Mouse (Mus musculus): ENCODE results near the gene Ing2. TPM values are rescaled to one million over a fixed set of nuclear protein-coding genes. Genes with fewer than 3 reads are reported as not detected.

Gene Ing2
- total RNA-seq (2021) (1 to 10 TPM; 3.8 to 4.9 TPM), polyA plus RNA-seq (2012; rRNA removed) (2.6 and 3.1 TPM in 2 replicates)
- long read RNA-seq, transcript Ing2-201 (2 exons, 2,812 nt), result major isoform, 9 of 9 reads
- long read RNA-seq, partial matches to known transcripts, result 0 of 9 reads
- long read RNA-seq, other reads (novel, unspliced or antisense), result 0 of 9 reads

DNA sequence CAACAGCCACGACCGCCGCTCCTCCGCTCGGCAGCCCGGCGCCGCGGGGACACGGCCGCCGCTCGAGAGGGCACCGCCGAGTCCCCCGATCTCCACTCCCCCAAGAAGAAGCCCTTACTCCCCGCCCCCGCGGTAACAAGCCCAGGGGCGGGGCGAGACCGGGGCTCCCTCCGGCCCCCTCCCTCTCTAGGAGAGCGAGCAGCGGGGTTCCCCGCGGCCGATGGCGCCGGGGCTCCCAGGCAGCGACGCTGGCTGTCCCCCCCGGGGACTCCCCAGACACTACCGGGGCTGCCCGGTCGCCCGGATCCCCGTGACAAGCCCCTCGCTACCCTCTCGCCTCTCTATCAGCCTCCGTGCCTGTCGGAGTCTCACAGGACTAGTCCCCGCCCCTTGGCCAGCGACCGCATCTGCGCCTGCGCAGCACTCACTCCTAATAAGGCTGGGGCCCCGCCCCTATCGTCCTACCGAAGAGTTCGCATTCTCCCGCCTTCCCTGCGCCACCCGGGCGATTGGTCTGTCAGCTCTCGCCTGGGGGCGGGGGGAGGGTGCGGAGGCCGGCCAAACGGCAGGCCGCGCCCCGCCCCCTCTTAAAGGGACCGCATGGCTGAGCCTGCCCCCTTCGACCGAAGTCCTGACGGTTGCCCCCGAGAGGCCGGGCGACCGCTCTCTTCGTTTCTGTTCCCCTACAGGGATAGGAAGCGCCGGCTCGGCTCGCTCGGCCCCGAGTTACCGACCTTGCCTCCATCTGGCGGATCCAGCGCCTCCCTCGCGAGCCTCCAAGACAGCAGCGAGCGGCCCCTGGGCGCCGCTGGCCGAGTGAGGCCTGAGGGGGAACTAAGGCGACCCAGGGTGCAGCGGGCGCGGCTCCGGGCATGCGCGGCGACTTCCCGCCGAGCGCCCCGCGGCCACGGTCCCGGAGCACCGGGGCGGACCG is at the start of gene Ing2:
Gene Ing2 (minus strand): TSS at position 780 of the 934 bp plus-strand sequence.
- DNase-seq, result peak; percentile 100
- Histone ChIP-seq H3K4me1 (ENCODE audit: control insufficient read depth, insufficient read depth, low read length) (peaks cover 2% of the 10 kb centered on the region; the same call in 1 of the 2 replicates), H3K27me3 (ENCODE audit: control insufficient read depth, insufficient read depth, low read length) (no peaks in the 10 kb centered on the region), H3K9ac (ENCODE audit: low read depth, low read length) (peak within 1 kb of the TSS; percentile 88), H3K36me3 (ENCODE audit: control insufficient read depth, insufficient read depth, low read length) (no peaks in the 10 kb centered on the region), H3K27ac (peak within 1 kb of the TSS; percentile 96), H3K79me2 (replicated peaks; ENCODE audit: control insufficient read depth, insufficient read depth, low read length) (no peaks in the 10 kb centered on the region), H3K4me3 (peak within 1 kb of the TSS; percentile 99)
- peak; percentile 64 for TF ChIP-seq POLR2A (IDR thresholded peaks at IDR 0.05; ENCODE audit: insufficient read depth, low read depth, low read length)
- TF ChIP-seq CTCF (IDR thresholded peaks at IDR 0.05), result peak; percentile 25; the same call in 1 of the 2 replicates
- TF ChIP-seq EP300 (IDR thresholded peaks at IDR 0.05; ENCODE audit: insufficient read depth, low read depth, low read length), result no peak
- WGBS, result under 1% methylated on average over 97 of the region's 106 CpGs
- intact Hi-C loops (cut with DNase I), result loop anchor here (5.0 to 10.0 kb wide), 3 partner anchors 118 to 260 kb away; partner anchors contain the start of genes Rwdd4a and Trappc11

DNA sequence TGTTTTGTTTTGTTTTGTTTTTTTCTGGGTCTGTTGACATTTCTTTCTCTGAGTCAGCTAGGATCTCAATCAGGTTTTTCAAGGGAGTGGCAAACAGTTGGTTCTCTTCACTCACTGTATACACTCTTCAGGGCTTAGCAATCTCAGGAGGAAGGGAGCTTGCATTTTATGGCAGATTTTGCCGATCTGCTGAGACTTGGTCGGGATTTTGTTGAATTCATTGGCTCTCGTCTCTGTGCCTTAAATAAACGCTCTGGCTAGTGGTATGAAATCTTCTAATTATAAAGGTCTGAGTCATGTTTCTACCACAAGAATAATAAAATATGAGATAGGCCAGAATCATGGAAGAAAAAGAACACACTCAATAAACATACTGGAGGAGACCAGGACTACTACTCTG is 46.3 kb upstream of the Ing2 start:
- Histone ChIP-seq H3K27me3 (ENCODE audit: control insufficient read depth, insufficient read depth, low read length) (no peaks in the 10 kb centered on the region), H3K4me3 (no peak overlapping the region), H3K79me2 (replicated peaks; ENCODE audit: control insufficient read depth, insufficient read depth, low read length) (no peaks in the 10 kb centered on the region), H3K36me3 (ENCODE audit: control insufficient read depth, insufficient read depth, low read length) (no peaks in the 10 kb centered on the region), H3K9ac (ENCODE audit: low read depth, low read length) (no peak overlapping the region; the same call in 1 of the 2 replicates), H3K27ac (peak overlapping the region; percentile 20; the same call in 1 of the 2 replicates), H3K4me1 (ENCODE audit: control insufficient read depth, insufficient read depth, low read length) (no peaks in the 10 kb centered on the region)
- WGBS, result 31% methylated on average over 4 of the region's 4 CpGs
- intact Hi-C loops (cut with DNase I), result no loop called here
- TF ChIP-seq EP300 (IDR thresholded peaks at IDR 0.05; ENCODE audit: insufficient read depth, low read depth, low read length), result no peak
- TF ChIP-seq CTCF (IDR thresholded peaks at IDR 0.05), result no peak
- no peak for TF ChIP-seq POLR2A (IDR thresholded peaks at IDR 0.05; ENCODE audit: insufficient read depth, low read depth, low read length)
- DNase-seq, result no peak

DNA sequence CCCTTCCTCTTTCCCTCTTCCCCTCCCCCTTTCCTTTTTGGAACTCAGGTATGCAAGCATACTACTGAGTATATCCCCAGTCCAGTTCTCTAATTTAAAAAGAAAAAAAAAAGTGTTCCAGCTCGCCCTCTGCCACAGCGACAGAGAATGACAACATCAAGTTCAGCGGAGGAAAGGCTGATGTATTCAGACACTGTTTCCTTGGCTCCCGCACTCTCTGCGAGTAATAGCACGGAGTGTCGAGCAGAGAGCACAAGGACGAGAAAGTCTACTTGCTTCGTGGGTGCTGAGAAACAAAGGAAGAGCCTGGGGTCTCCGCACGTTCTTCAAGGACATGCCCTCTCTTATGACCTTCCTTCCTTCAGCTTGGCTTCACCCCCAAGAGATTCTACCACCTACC is 43.3 kb upstream of the Ing2 start:
- H3K27me3 ChIP-seq (ENCODE audit: control insufficient read depth, insufficient read depth, low read length), result no peaks in the 10 kb centered on the region
- no peaks in the 10 kb centered on the region for H3K36me3 ChIP-seq (ENCODE audit: control insufficient read depth, insufficient read depth, low read length)
- WGBS, result 18% methylated on average over 11 of the region's 11 CpGs

DNA sequence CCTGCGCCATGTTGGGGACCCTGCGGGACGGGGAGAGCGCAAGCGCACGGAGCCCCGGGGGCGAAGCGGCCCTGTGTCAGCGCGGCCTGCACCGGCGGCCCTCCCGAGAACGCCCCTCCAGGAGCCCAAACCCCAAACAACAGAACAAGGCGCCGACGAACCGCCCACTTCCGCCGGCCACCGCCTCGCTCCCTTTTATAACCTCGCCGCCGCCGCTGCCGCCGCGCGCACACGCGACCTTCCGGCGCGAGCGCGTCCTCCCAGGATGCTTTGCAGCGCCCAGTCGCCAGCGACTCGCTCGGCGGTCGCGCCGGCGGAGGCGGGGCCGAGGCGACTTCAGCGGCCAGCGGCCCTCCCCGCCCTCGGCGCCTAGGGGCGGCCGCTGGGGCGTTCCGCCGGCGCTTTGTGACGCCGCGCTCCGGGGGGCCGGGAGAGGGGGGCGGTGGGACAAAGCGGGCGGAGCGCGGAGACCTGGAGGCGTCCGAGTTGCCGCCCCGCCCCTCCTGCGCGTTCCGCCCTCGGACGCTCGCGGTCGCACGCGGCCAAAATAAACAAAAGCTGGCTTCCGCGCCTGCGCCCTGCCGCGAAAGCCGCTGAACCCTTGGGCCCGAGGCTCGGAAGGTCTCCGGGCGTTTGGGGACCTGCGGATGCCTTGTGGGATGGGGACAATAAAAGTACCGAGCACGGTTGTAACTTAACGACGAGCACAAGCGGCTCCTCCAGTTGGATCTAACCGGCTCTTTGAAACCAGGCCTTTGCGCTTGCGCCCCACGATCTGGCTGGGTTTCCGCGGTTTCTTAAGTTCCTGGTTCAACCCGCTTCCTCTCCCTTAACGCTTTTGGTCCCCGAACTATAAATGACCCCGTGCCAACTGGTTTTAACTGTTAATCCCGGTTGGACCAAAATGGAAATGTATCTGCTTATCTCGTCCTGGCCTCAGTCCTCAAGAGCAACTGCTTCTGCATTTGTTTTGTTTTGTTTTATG is 38.7 kb upstream of the Ing2 start, which contains the start of gene Cdkn2aip:
Gene Cdkn2aip (minus strand): TSS at position 172 of the 985 bp plus-strand sequence.
- WGBS, result under 1% methylated on average over 99 of the region's 114 CpGs
- DNase-seq, result peak; percentile 98 to 99
- TF ChIP-seq EP300 (IDR thresholded peaks at IDR 0.05; ENCODE audit: insufficient read depth, low read depth, low read length) (0 out of 2 replicates have a peak, but pooled peaks have one; percentile 33), CTCF (IDR thresholded peaks at IDR 0.05) (no peak), POLR2A (IDR thresholded peaks at IDR 0.05; ENCODE audit: insufficient read depth, low read depth, low read length) (peak; percentile 95)
- Histone ChIP-seq H3K36me3 (ENCODE audit: control insufficient read depth, insufficient read depth, low read length) (peaks cover 16% of the 10 kb centered on the region), H3K79me2 (replicated peaks; ENCODE audit: control insufficient read depth, insufficient read depth, low read length) (no peaks in the 10 kb centered on the region; the same call in 1 of the 2 replicates), H3K27me3 (ENCODE audit: control insufficient read depth, insufficient read depth, low read length) (no peaks in the 10 kb centered on the region), H3K27ac (peak within 1 kb of the TSS; percentile 98), H3K4me1 (ENCODE audit: control insufficient read depth, insufficient read depth, low read length) (peaks cover 2% of the 10 kb centered on the region; the same call in 1 of the 2 replicates), H3K4me3 (peak within 1 kb of the TSS; percentile 99), H3K9ac (ENCODE audit: low read depth, low read length) (peak within 1 kb of the TSS; percentile 97)
- intact Hi-C loops (cut with DNase I), result loop anchor here (2.0 to 10.0 kb wide), 2 partner anchors 37 to 281 kb away; partner anchors contain the start of gene Wwc2

More for the DNA sequence above, 43.3 kb upstream of the Ing2 start:
- intact Hi-C loops (cut with DNase I), result loop anchor here (10.0 kb wide), 1 partner anchor 276 kb away; the partner anchor contains the start of gene Wwc2
- Histone ChIP-seq H3K79me2 (replicated peaks; ENCODE audit: control insufficient read depth, insufficient read depth, low read length) (no peaks in the 10 kb centered on the region), H3K9ac (ENCODE audit: low read depth, low read length) (no peak overlapping the region), H3K27ac (no peak overlapping the region), H3K4me1 (ENCODE audit: control insufficient read depth, insufficient read depth, low read length) (peaks cover 2% of the 10 kb centered on the region; the same call in 1 of the 2 replicates), H3K4me3 (no peak overlapping the region)
- TF ChIP-seq CTCF (IDR thresholded peaks at IDR 0.05), result no peak
- no peak for TF ChIP-seq POLR2A (IDR thresholded peaks at IDR 0.05; ENCODE audit: insufficient read depth, low read depth, low read length)
- no peak for TF ChIP-seq EP300 (IDR thresholded peaks at IDR 0.05; ENCODE audit: insufficient read depth, low read depth, low read length)
- no peak for DNase-seq

All from heart, adult 2 months (tissue).